Mouse (Mus musculus) mouse trophoblast stem cell (cell line): Measurements from ENCODE around the gene AI597479.

Experiments used
- in situ Hi-C, 2 experiments: fragments of 300-500 bp; cut with MseI, MboI; formaldehyde crosslinking; loops; 2 replicates in 1 of 2; 3 replicates in 1 of 2; pipeline ENCODE4 v1.15.1; 2025

The AI597479 gene

GRCm38 (mm10) chr1:43098031-43098984 is at the start of gene AI597479, which contains the start of gene Tgfbrap1:
Gene AI597479 (plus strand): TSS chr1:43098710.
Gene Tgfbrap1 (minus strand): TSS chr1:43098637.
- in situ Hi-C loops, result no loop called here

GRCm38 (mm10) chr1:43051903-43052302 is 46.6 kb upstream of the AI597479 start:
- in situ Hi-C loops, result loop anchor here in 1 of 2 experiments (10.0 kb wide), 1 partner anchor 137 kb away; no protein-coding TSS in a partner anchor

- in situ Hi-C loops, result no loop called here
Measured at GRCm38 (mm10) chr1:43065615-43066310, 32.7 kb upstream of the AI597479 start.

GRCm38 (mm10) chr1:43066573-43066972 is 31.9 kb upstream of the AI597479 start:
- in situ Hi-C loops, result no loop called here

DNA sequence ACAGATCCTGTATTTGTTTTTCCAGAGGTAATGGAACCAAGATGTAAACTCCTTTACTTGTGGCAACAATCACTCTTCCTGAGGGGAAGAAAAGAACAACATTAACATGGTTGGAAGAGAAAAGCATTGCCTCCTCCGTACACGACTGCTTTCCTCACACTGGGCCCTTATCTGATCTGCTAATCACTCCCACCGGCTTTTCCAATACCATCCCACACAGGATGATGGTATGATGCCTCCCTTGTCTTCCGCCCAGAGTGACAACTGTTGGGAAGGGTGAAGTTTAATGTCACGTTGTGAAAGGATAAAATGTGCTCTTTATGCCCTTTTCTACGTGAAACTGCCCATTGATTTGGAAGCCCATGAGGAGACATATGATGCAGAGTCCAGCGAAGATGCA is 31.0 kb upstream of the AI597479 start:
- in situ Hi-C loops, result no loop called here

DNA sequence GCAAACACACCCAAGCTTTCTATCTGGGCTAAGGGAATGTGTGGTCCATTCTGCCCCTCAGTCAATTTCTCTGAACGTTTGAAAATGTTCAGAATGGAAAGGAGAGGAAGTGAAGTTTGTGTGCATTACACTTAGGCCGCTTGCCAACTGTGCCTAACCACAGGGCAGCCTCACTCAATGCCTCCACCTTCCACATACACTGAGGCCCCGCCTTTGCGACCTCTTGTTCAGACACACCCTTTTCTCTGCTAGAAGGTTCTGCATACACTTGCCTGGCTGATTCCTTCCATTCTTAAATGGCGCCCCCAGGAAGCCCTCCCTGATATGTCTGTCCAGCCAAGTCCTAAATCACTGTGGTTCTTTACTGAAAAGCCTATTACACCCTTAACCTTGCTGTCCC is 27.8 kb upstream of the AI597479 start:
- in situ Hi-C loops, result no loop called here

DNA sequence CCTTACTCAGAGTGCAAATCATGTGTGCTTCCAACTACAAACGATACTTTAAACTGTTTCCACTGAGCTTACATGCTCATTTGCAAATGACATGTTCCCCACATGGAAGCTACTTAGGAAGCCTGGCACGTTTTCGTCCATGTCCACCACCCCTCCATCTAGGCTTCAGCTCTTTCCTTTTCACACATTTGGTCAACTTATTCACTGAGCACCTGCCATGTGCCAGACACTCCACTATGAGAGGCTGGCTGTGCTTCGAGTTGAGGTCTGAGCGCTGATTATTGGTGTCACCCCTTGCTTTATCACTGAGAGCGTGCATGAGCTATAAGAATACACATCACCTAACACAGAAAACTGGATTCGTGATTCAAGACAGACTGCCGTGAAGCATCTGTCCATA is 26.5 kb upstream of the AI597479 start:
- in situ Hi-C loops, result no loop called here

DNA sequence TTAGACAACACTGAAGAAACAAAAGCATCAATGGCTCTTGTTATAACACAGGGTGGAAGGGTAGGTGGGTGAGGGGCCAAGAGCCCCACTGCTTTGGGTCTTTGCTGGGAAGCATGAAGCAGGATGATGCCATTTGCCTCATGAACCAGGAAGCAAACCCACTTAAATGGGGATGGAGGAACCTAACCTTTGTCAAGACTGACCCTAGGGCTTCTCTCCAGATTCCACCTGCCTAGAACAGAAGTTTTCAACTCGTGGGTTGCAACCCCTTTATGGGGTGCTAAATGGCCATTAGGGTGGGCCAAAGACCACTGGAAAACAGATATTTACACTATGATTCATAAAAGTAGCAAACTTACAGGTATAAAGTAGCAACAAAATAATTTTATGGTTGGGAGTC is 25.9 kb upstream of the AI597479 start:
- in situ Hi-C loops, result no loop called here

- in situ Hi-C loops, result no loop called here
Measured at GRCm38 (mm10) chr1:43074791-43075190, 23.7 kb upstream of the AI597479 start.

GRCm38 (mm10) chr1:43078124-43078523 is 20.4 kb upstream of the AI597479 start:
- in situ Hi-C loops, result no loop called here

GRCm38 (mm10) chr1:43082946-43083345 is 15.6 kb upstream of the AI597479 start:
- in situ Hi-C loops, result no loop called here

- in situ Hi-C loops, result no loop called here
Measured at GRCm38 (mm10) chr1:43090418-43090817, 8.1 kb upstream of the AI597479 start.

DNA sequence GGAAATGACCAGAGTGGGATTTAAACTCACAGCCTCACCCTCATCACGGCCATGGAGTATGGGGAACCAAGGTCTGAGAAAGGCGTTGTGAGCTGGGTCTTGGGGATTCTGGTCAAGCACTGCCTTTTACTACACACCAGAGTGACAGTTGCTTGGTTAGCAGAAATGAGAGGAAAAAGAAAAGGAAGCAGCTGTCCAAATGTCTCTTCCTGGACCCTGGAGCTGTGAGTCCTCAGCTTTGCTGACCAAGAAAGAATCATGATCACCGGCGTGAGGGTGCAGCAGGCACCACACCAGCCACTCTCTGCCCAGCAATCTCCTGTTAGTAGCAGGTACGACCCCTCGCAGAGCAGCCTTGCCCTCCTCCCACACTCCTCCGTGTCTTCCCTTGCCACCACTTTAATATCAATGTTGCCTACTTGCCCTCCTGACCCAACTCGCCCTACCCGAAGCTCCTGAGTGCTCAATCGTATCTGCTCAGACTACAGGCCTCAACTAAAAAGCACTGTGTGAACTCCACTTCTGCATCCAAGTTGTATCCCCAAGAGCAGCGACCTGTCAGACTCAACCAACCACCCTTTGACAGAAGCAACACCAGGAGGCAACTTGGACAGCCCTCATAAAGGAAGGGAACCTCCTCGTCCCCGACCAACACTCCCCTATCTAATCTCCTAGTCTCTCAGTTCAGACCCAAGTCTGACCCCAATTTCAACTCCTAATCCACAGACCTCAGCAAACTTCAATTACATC is 7.0 kb upstream of the AI597479 start:
- in situ Hi-C loops, result no loop called here

DNA sequence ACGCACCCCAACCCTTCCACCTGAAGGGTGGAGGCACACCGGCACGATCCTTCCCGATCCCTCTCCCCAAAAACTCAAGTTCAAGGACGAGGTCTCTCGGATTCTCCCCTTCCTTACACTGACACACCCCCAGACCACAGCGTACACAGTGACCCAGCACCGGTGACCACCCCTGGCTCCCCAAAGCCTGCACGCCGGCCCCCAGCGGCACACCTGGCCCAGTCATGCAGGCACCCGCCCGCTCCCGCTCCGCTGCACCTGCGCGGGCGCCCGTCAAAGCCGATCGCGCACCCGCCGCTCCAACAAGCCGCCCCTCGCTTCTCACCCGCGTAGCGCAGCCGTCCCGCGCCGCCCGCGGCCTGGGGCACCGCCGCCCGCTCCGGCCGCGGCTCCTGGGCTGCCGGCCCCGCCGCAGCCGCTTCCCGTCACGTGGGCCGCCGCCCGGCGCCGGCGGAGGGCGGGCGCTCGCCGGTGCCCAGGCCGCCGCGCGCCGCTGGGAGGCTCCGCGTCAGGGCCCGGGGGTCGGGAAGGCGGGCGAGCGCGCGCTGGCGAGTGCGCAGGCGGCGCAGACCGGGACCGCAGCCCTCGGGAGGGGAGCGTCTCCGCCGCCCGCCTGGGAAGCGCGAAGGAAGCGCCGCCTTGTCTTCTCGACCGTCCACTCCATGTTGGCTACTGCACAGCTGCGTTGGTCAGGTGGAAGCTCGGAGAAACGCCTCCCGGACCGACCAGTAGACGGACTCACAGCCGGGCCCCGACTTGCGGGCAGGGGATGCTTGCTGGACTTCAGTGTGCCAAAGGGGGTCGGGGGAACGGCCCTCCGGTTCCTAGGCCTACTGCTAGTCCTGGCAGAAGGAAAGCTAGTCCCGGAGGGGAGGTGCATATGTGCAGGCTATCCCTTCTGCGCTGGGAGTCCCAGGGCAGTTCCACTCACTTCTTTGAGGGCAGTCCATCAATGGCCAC is 6.2 kb upstream of the AI597479 start:
- in situ Hi-C loops, result no loop called here

DNA sequence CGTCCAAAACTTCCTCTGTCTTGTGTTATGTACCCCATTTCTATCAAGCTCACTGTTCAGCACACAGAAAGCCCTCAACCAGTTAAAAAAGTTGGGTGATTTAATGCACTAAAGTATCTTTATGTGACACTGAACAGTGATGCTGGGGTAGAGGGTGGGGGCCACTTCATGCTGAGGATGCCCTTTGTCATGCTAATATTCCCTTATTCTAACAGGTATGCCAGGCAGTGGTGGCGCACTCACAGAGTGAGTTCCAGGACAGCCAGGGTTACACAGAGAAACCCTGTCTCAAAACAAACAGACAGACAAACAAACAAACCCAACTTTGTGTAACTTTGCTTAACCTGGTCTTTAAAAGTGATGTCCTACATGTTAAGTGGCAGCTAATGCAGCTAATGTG is 4.3 kb upstream of the AI597479 start:
- in situ Hi-C loops, result no loop called here

GRCm38 (mm10) chr1:43108729-43109128 is 10.2 kb downstream of the AI597479 start:
- in situ Hi-C loops, result no loop called here

- in situ Hi-C loops, result no loop called here
Measured at GRCm38 (mm10) chr1:43110556-43110955, 12.0 kb downstream of the AI597479 start.

DNA sequence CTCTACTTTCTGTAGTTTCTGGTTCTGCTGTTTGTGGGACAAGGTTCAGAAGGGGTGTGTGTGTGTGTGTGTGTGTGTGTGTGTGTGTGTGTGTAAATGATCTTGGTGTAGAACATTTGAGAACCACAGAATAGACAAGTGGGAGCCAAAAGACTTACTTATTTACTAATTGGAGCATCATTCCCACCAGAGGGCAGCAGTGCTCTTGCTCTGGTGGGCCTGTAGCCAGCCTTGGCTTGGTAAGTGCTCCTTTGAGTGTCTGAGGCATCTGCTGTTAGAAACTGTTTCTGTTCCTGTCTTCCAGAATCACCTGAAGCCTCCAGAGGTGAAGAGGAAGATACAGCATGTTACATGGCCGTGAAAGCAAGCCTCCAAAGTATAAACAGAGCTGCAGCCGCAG is 14.4 kb downstream of the AI597479 start:
- in situ Hi-C loops, result no loop called here

GRCm38 (mm10) chr1:43117435-43117834 is 18.9 kb downstream of the AI597479 start:
- in situ Hi-C loops, result no loop called here

DNA sequence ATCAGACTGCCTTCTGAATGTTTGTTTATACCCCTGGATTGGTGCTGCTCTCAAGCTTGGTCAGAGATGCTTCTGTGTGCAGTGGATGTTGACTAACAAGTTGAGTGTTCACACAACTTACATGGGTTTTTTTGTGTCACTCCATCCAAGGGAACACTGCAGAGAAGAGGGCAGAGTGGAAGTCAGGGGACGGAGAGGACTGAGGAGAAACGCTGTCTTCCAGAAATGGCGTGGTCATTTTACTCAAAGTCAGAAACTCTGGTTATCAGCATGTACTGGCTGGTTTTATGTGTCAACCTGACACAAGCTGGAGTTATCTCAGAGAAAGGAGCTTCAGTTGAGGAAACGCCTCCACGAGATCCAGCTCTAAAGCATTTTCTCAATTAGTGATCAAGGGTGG is 22.4 kb downstream of the AI597479 start:
- in situ Hi-C loops, result no loop called here

DNA sequence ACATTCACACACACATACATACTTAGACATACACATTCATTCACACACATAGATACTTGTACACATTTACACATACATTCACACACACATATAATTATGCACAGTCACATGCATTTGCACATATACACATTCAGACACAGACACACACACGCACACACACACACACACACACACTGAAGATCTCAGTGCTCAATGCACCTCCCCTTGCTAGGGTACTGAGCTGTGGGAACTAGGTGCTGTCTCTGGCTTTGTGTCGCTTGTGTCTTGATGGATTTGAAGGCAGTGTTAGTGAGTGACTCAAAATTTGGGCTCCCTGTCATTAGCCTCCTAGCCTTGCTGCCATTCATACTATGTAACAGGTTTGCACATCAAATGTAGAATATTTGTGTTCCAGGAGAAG is 24.1 kb downstream of the AI597479 start:
- in situ Hi-C loops, result no loop called here
